Mouse (Mus musculus) midbrain, embryonic 10.5 days (tissue): ENCODE measurements at regions not wholly inside any gene's neighbourhood (a gene's known extent, or its start where the extent isn't known, plus 50 kb on each side); places are given as distances from the start of the nearest gene placed in this dataset.

Experiments used
- DNase-seq: peaks from one replicate; pipeline ENCODE4 v3.0.0-alpha.2; 2017; ENCODE audit warnings: low spot score
- H3K27ac ChIP-seq: fragments of 300-500 bp; sonication (generic); replicated peaks from 2 replicates; pipeline ENCODE4 v1.5.1; 2016; ENCODE audit warnings: mild to moderate bottlenecking
- H3K27me3 ChIP-seq: fragments of 300-500 bp; sonication (generic); 2 replicates; pipeline ENCODE4 v1.6.1; 2016; ENCODE audit warnings: low read depth, mild to moderate bottlenecking; ENCODE audit not compliant: poor library complexity, severe bottlenecking
- H3K36me3 ChIP-seq: fragments of 300-500 bp; sonication (generic); 2 replicates; pipeline ENCODE4 v1.6.1; 2016; ENCODE audit warnings: mild to moderate bottlenecking, moderate library complexity
- H3K4me1 ChIP-seq: fragments of 300-500 bp; sonication (generic); 2 replicates; pipeline ENCODE4 v1.6.1; 2016
- H3K4me3 ChIP-seq: fragments of 300-500 bp; sonication (generic); 2 replicates; pipeline ENCODE4 v1.5.1; 2016; ENCODE audit warnings: mild to moderate bottlenecking, moderate library complexity
- H3K9me3 ChIP-seq: fragments of 300-500 bp; sonication (generic); replicated peaks from 2 replicates; pipeline ENCODE4 v1.6.1; 2016; ENCODE audit warnings: mild to moderate bottlenecking
- WGBS: fragments of 180-500 bp; shearing (Covaris S2); methylation state at CpG from one replicate; pipeline ENCODE4 v1.1.7; 2016; 5-methylcytosine and 5-hydroxymethylcytosine counted together

- H3K27ac ChIP-seq = no peak overlapping the region
- H3K4me1 ChIP-seq = peaks cover 31% of the 10 kb centered on the region
- H3K36me3 ChIP-seq = no peaks in the 10 kb centered on the region
- DNase-seq = no peak
- no peak overlapping the region for H3K4me3 ChIP-seq
- no peaks in the 10 kb centered on the region for H3K27me3 ChIP-seq
- H3K9me3 ChIP-seq = peaks cover 4% of the 10 kb centered on the region; the same call in 1 of the 2 replicates
- 86% methylated on average over 8 of the region's 8 CpGs for WGBS
Observed at GRCm38 (mm10) chr7:64037701-64038231, 99.1 kb upstream of the Klf13 start.

GRCm38 (mm10) chr7:64036154-64036553 lies 97.4 kb upstream of the Klf13 start:
- peaks cover 31% of the 10 kb centered on the region for H3K4me1 ChIP-seq
- no peak for DNase-seq
- no peaks in the 10 kb centered on the region for H3K27me3 ChIP-seq
- WGBS = 89% methylated on average over 7 of the region's 7 CpGs
- H3K27ac ChIP-seq = no peak overlapping the region
- no peaks in the 10 kb centered on the region for H3K9me3 ChIP-seq
- no peak overlapping the region for H3K4me3 ChIP-seq
- H3K36me3 ChIP-seq = no peaks in the 10 kb centered on the region

GRCm38 (mm10) chr7:64035025-64035606 lies 96.4 kb upstream of the Klf13 start:
- Histone ChIP-seq H3K4me1 (peaks cover 27% of the 10 kb centered on the region), H3K36me3 (no peaks in the 10 kb centered on the region), H3K27me3 (no peaks in the 10 kb centered on the region), H3K4me3 (no peak overlapping the region), H3K27ac (no peak overlapping the region), H3K9me3 (no peaks in the 10 kb centered on the region)
- 78% methylated on average over 8 of the region's 8 CpGs for WGBS
- DNase-seq = no peak

- H3K9me3 ChIP-seq = no peaks in the 10 kb centered on the region
- 74% methylated on average over 1 of the region's 1 CpGs for WGBS
- H3K27me3 ChIP-seq = no peaks in the 10 kb centered on the region
Observed at GRCm38 (mm10) chr7:64034493-64034892, 95.8 kb upstream of the Klf13 start.

GRCm38 (mm10) chr7:64033388-64033787 lies 94.7 kb upstream of the Klf13 start:
- H3K9me3 ChIP-seq = peaks cover 6% of the 10 kb centered on the region; the same call in 1 of the 2 replicates
- H3K4me3 ChIP-seq = no peak overlapping the region
- 67% methylated on average over 2 of the region's 2 CpGs for WGBS
- no peak for DNase-seq
- H3K27me3 ChIP-seq = no peaks in the 10 kb centered on the region
- no peaks in the 10 kb centered on the region for H3K36me3 ChIP-seq
- H3K4me1 ChIP-seq = peaks cover 12% of the 10 kb centered on the region; the same call in 1 of the 2 replicates
- no peak overlapping the region for H3K27ac ChIP-seq

More at GRCm38 (mm10) chr7:64034493-64034892, 95.8 kb upstream of the Klf13 start:
- DNase-seq = no peak
- H3K36me3 ChIP-seq = no peaks in the 10 kb centered on the region
- no peak overlapping the region for H3K27ac ChIP-seq
- H3K4me3 ChIP-seq = no peak overlapping the region
- peaks cover 21% of the 10 kb centered on the region for H3K4me1 ChIP-seq

- Histone ChIP-seq H3K4me1 (peaks cover 12% of the 10 kb centered on the region; the same call in 1 of the 2 replicates), H3K27me3 (no peaks in the 10 kb centered on the region), H3K27ac (peak overlapping the region; percentile 33; the same call in 1 of the 2 replicates), H3K9me3 (peaks cover 6% of the 10 kb centered on the region; the same call in 1 of the 2 replicates), H3K4me3 (no peak overlapping the region), H3K36me3 (no peaks in the 10 kb centered on the region)
- 86% methylated on average over 9 of the region's 9 CpGs for WGBS
- DNase-seq = no peak
Observed at GRCm38 (mm10) chr7:64032921-64033354, 94.2 kb upstream of the Klf13 start.

- DNase-seq = no peak
- Histone ChIP-seq H3K4me3 (no peak overlapping the region), H3K4me1 (peaks cover 17% of the 10 kb centered on the region; the same call in 1 of the 2 replicates), H3K9me3 (peaks cover 6% of the 10 kb centered on the region; the same call in 1 of the 2 replicates), H3K36me3 (no peaks in the 10 kb centered on the region), H3K27ac (no peak overlapping the region), H3K27me3 (no peaks in the 10 kb centered on the region)
- WGBS = 88% methylated on average over 2 of the region's 2 CpGs
Observed at GRCm38 (mm10) chr7:64030650-64031049, 91.9 kb upstream of the Klf13 start.

- no peak for DNase-seq
- WGBS = 89% methylated on average over 7 of the region's 7 CpGs
- Histone ChIP-seq H3K4me1 (0 out of 2 replicates have a peak, but pooled peaks cover 6% of the 10 kb centered on the region), H3K9me3 (peaks cover 6% of the 10 kb centered on the region; the same call in 1 of the 2 replicates), H3K27ac (no peak overlapping the region; the same call in 1 of the 2 replicates), H3K4me3 (no peak overlapping the region), H3K27me3 (no peaks in the 10 kb centered on the region), H3K36me3 (no peaks in the 10 kb centered on the region)
Observed at GRCm38 (mm10) chr7:64027100-64027499, 88.4 kb upstream of the Klf13 start.

GRCm38 (mm10) chr7:64025155-64025554 lies 86.4 kb upstream of the Klf13 start:
- 83% methylated on average over 2 of the region's 2 CpGs for WGBS
- H3K36me3 ChIP-seq = no peaks in the 10 kb centered on the region
- H3K9me3 ChIP-seq = peaks cover 6% of the 10 kb centered on the region; the same call in 1 of the 2 replicates
- no peak overlapping the region for H3K27ac ChIP-seq
- H3K4me3 ChIP-seq = no peak overlapping the region
- no peak for DNase-seq
- H3K27me3 ChIP-seq = no peaks in the 10 kb centered on the region
- peaks cover 12% of the 10 kb centered on the region for H3K4me1 ChIP-seq

- Histone ChIP-seq H3K9me3 (peaks cover 6% of the 10 kb centered on the region; the same call in 1 of the 2 replicates), H3K27ac (peak overlapping the region; percentile 23; the same call in 1 of the 2 replicates)
- WGBS = 82% methylated on average over 4 of the region's 4 CpGs
Observed at GRCm38 (mm10) chr7:64024253-64024652, 85.5 kb upstream of the Klf13 start.

GRCm38 (mm10) chr7:64022711-64023468 lies 84.2 kb upstream of the Klf13 start:
- Histone ChIP-seq H3K4me1 (peaks cover 17% of the 10 kb centered on the region), H3K4me3 (no peak overlapping the region), H3K36me3 (no peaks in the 10 kb centered on the region), H3K27me3 (no peaks in the 10 kb centered on the region), H3K9me3 (no peaks in the 10 kb centered on the region), H3K27ac (no peak overlapping the region)
- DNase-seq = no peak
- 73% methylated on average over 7 of the region's 7 CpGs for WGBS

More at GRCm38 (mm10) chr7:64024253-64024652, 85.5 kb upstream of the Klf13 start:
- H3K4me3 ChIP-seq = no peak overlapping the region
- H3K36me3 ChIP-seq = no peaks in the 10 kb centered on the region
- peaks cover 12% of the 10 kb centered on the region for H3K4me1 ChIP-seq
- no peaks in the 10 kb centered on the region for H3K27me3 ChIP-seq
- DNase-seq = no peak

- H3K4me3 ChIP-seq = no peak overlapping the region
- H3K36me3 ChIP-seq = no peaks in the 10 kb centered on the region
- 72% methylated on average over 9 of the region's 9 CpGs for WGBS
Observed at GRCm38 (mm10) chr7:64021241-64022108, 82.8 kb upstream of the Klf13 start.

More at GRCm38 (mm10) chr7:64021241-64022108, 82.8 kb upstream of the Klf13 start:
- no peak for DNase-seq
- Histone ChIP-seq H3K27me3 (no peaks in the 10 kb centered on the region), H3K4me1 (peaks cover 12% of the 10 kb centered on the region), H3K27ac (peak overlapping the region; percentile 46; the same call in 1 of the 2 replicates), H3K9me3 (no peaks in the 10 kb centered on the region)
